Mouse (Mus musculus) frontal cortex, postnatal 25 days (tissue): ENCODE data around the gene Mup5.
"Not testable (repeated sequence)": the region's sequence is repeated elsewhere in the genome, so short reads cannot be mapped to it uniquely, and the experiment has no call there.

Source experiments
- DNase-seq, 2 experiments: peaks; one replicate each; pipeline ENCODE4 v3.0.0; 2022; ENCODE audit warnings: low spot score in 2 of 2

Mup5 gene

DNA sequence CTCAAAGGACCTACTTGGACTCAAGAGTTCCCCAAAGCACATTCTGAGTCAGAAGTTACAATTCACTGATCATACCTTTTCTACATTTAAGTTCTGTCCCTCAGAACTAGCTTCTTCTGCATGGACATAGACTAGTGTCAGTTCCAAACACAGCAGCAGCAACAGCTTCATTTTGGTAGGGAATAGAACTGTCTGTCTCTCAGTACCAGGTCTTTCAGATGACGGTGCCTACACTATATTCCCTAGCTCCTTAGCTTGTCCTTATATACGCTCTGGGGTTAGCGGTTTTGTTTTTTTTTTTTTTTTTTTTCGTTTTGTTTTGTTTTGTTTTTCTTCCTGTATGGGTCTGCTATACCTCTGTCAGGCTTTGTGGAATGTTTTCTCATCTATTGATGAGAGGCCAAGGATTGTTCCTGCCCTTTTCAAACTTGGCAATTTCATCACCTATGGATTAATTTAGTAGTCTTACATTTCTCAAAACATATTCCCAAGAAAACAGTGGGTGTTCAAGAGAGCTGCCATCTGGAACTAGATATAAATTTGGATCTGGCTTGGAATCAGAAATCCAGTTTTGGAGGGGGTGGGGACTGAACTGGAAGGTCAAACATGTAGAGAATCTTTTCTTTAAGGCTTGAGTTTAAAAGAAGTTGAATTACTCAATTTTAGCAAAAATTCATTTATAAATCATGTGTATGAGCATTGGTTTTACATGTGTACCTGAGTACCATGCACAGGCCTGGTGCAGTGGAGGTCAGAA lies at the start of gene Mup5:
TSS of gene Mup5 (minus strand) at position 282 of the 757 bp plus-strand sequence.
- DNase-seq, result no peak

DNA sequence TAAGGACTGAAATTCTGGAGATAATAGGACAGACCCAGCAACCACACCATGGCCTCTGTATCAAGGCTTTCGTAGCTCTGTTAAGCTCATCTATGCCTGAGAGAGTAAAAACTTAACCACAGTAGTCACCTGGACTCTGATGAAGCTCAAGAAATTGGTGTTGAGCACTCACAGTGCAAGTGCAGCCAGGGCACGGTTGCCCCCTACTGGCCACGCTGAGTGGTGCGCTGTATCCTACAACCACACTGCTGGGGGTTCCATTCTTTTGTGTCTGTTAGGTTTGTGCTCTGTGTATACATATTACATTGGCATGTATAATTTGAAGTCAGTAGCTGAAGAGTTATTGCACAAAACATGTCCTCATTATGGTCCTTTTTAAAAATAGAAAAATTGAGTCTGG lies 23.1 kb upstream of the Mup5 start:
- DNase-seq, result no peak

DNA sequence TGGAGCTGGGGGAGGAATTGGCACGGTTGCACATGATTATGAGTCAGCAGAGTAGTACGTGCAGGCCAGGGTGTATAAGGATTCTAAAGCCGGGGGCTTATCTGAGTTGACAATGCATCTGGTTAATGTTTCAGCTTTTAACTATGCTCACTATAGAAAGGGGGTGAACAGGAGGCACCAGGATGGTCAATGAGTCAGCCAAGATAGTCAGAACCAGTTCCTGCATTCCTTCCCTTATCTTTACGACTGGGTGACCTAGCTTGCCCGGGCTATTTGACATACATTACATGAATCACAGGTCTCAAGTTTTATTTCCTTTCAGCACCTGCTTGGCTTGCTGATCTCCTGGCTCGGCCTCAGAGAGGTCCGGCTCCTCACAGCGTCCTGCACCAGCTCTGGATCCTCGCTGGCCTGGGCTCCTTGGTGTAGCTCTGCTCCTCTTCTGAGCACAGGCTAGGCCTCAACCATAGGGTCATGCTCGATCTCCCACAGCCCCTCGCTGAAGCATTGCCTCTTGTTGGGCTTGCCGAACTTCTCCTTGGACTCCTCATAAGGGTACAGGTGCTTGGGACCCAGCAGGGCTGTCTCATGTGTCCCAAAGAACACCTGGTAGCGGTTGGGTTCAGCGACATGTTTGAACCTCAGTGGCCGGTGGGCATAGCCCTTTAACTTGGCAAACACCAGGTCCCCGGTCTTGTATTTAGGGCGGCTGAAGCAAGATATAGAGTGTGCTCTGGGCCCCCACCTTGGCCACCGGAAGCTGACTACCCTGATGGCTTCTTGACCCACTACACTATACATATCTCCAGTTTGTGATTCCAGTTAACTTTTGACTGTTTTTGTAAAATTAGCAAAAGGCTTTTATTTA lies 21.0 kb upstream of the Mup5 start:
- no peak for DNase-seq

DNA sequence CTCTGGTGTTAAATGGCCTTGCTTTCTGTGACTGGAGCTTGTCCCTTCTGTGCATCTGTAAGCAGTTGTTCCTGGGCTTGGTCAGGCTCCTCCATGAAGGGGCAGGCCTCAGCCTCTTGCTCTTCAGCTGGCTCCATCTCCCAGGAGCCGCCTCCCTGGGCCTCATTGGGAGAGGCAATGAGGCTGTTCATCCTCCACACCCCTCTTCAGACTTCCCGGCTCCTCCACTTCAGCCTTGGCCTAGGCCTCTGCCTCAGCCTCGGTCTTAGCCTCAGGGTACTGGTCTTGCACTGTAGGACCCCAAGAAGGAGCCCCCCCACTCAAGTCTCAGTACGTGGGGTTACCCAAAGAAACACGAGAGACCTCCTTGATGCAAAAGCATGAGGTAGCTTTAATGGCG lies 20.3 kb upstream of the Mup5 start:
- no peak for DNase-seq

DNA sequence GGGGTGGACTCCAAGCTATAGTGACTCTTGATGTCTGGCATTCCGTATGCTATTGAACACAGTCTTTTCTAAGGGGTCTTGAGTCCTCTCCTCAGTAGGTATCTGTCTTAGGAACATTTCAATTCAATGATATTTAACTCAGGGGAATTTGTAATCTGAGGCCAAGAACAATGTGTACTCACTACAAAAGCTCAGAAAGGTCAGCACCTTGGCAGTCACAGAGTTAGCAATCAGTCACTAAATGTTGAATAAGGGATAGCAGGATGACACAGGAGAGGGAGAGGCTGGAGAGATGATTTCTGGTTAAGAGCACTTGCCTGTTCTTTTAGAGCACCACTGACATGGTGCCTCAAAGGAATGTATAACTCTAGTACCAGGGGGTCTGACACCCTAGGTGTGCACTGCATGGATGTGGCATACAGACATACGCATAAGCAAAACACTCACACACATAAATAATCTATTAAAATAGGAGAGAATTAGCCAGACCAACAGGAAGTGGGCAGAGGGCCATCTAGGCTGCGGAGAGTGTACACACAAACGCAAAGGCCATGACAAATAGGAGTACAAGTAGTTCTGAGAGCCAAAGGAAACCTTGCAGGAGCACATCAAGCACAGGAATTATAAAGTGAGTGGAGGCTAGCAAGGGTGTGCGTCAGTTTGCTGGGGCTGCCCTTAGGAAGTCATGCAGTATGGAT lies 9.9 kb upstream of the Mup5 start:
- no peak for DNase-seq

DNA sequence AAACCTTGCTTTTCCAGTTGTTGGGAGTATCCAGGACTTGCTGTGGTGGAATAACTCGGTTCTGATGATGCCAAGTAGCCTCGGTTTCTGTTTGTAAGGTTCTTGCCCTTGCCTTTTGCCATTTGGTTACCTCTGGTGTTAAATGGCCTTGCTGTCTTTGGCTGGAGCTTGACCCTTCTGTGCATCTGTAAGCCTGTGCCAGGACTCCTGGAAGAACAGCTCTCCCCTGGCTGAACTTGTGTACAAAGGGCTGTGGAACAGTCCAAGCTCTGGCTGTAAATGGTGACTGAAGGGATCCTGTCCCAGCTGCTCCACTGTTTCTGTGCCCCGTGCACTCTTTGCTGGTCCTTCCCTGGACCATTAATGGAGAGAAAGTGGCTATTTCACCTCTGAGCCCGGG lies 5.8 kb downstream of the Mup5 start:
- no peak for DNase-seq

DNA sequence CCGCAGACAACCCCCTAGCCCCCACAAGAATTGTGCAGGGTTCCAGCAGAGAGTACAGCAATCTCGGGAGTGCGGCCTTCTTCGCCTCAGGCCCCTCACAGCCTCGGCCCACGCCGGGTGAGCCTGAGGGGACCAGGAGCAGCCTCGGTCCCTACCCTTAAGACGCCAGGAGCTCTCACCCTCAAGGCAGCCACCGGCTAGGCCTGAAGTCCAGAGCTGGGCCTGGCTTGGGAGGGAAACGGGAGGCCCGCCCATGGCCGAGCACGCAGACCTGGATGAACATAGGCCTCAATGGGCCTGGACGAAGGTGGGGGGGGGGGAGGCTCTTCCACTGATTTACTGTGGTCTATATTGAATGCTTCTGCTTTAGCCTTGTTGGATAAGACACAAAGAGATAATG lies 11.8 kb downstream of the Mup5 start:
- DNase-seq, result no peak

DNA sequence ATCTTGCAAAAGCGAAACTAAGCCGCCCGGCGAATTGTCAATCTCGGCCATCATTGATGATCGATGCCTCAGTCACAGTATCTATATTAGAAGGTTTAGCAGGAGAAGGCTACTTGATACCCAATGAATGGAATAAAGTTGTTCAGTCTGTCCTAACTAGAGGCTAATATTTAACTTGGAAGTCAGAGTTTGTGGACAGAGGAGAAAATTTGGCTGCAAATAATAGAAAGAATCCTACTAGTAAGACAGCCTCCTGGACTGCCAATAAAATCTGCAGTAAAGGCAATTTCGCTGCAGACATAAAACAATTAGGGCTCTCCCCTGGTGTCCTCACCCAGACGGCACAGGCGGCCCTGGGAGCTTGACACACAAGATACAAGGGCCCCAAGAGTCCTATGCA lies 12.5 kb downstream of the Mup5 start:
- DNase-seq, result not testable (repeated sequence)

DNA sequence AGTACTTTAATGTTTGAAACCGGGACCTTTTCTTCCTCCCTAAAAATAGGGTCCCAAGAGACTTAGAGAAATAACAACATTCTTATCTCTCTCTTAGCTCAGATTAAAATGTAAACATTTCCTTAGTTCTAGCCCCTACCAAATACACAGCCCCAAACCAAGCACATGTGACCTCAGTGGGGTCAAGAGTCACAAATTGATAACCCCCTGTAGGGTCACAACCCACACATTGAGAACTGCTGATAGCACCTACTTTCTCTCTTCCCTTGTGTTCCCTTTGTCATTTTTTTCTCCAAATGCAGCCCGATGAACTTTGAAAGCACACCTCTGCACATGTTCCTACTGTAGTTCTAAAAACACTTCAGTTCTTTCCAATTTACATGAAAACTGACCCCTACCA lies 19.4 kb downstream of the Mup5 start:
- no peak for DNase-seq

DNA sequence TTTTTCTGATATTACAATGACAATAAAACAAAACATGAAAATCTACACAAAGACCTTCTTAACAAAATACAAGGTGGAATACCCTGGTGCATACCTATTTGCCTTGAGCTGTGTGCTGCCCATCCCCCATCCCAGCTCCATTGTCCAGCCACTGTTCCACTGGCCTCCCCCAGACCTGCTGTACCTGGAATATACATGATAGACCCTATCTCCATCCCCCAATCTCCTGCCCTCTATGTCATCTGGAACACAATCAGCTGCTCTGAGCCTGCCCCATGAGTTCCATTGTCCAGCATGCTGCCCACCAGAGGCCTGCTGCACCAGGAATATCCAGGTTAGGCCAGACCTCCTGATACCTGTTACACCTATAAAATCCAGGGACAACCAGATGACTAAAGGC lies 21.6 kb downstream of the Mup5 start:
- no peak for DNase-seq

DNA sequence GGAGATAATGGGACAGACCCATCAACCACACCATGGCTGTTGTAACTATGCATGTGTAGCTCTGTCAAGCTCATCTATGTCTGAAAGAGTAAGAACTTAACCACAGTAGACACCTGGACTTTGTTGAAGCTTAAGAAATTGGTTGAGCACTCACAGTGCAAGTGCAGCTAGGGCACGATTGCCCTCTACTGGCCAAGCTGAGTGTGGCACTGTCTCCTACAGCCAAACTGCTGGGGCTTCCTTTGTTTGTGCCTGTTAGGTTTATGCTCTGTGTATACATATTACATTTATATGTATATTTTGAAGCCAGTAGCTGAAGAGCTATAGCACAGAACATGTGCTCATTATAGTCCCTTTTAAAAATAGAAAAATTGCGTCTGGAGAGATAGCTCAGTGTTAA lies 23.8 kb downstream of the Mup5 start:
- DNase-seq, result not testable (repeated sequence)

DNA sequence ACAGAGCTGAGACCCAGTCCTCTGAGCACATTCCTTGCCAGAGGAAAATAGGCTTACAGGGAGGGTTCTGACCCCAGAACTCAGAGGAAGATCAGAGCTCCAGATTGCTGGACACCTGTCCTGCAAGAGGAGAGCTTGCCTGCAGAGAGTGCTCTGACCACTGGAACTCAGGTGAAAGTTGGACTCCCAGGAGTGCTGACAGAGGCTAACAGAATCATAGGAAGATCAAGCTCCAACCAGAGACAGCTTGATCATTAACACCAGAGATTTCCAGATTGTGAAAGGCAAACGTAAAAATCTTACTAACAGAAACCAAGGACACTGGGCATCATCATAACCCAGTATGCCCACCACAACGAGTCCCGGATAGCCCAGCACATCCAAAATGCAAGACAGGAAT lies 26.1 kb downstream of the Mup5 start:
- DNase-seq, result not testable (repeated sequence)

DNA sequence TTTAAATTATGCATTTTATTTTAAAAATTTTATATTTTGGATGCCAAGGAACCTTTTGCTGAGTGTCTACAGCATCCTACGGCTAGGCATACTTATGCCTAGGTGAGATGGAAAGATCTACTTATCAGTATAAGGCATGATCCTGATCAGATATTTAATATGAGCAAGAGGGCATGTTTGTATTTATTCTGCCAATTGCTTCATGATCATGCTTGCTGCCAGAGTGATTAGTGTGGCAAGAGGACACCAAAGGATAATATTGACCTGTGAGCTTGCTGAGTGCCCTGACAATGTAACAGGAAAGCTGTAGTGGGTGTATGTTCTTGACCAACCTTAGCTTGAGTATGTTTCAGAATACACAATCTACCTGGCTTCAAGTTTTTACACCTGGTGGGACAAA lies 45.3 kb downstream of the Mup5 start:
- DNase-seq, result not testable (repeated sequence)

DNA sequence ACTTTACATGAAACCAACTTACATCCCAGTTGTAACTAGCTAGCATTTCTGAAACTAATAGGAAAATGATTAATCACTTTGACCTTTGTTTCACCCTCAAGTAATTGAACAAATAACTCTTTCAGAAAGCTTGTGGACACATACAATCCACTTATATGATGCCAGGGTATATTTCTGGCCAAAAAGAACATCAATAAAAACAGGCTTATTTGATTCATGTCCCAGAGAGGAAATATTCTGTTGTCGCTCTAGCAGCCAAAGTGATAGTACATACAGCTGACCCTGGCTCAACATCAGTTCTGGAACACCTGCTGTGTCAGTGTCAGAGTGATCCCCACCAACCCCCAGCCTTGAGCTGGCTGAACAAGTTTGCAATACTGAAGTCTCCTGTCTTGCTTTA lies 50.8 kb downstream of the Mup5 start:
- not testable (repeated sequence) for DNase-seq

DNA sequence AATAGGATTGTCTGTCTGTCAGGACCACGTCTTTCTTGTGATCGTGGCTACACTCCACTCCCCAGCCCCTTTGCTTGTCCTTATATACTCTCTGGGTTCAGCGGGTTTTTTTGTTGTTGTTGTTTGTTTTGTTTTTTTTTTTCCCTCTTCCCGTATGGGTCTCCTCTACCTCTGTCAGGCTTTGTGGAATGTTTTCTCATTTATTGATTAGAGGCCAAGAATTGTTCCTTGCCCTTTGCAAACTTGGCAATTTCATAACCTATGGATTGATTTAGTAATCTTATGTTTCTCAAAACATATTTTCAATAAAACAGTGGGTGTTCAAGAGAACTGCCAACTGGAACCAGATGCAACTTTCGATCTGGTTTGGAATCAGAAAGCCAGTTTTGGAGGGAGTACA lies 52.9 kb downstream of the Mup5 start, which contains the start of gene Mup19:
TSS of gene Mup19 (minus strand) at position 101 of the 400 bp plus-strand sequence.
- DNase-seq, result not testable (repeated sequence)
